ENCODE assay signal across 20 mouse cellular contexts in genomic region chr5:142959156-142959555, GRCm38 (mm10). TPM values are rescaled to one million over a fixed set of nuclear protein-coding genes. Genes with fewer than 3 reads are reported as not detected.
DNase-seq lines count a peak whose midpoint lies in the region; ATAC-seq and TF ChIP-seq lines count a peak whose summit lies in the region.
"Had no signal": no experiment of that assay in that cellular context is flagged by ENCODE, and none has a peak within 500 bp of the region (broad histone marks: within the 10 kb centered on the region; RNA-seq: fewer than 3 reads in every experiment).

No protein-coding gene starts in this region.

- H3K4me3 ChIP-seq in lung, postnatal 0 days (ENCODE audit: low read depth, low read length), result no peak overlapping the region
- H3K4me3 ChIP-seq in lung, adult 2 months (replicated peaks; ENCODE audit: extremely low read depth, low read depth, low read length), result no peak overlapping the region
- H3K4me3 ChIP-seq in C2C12 (ENCODE audit: insufficient read depth, poor library complexity, severe bottlenecking), result no peak overlapping the region
- H3K4me3 ChIP-seq in limb, embryonic 13.5 days, result no peak overlapping the region

- H3K36me3 ChIP-seq in lung, postnatal 0 days (ENCODE audit: insufficient read depth, low read length), result no peaks in the 10 kb centered on the region
- H3K36me3 ChIP-seq in C2C12 (ENCODE audit: control insufficient read depth, insufficient read depth), result peaks cover 4% of the 10 kb centered on the region
- peaks cover 2% of the 10 kb centered on the region; the same call in 1 of the 2 replicates for H3K36me3 ChIP-seq in limb, embryonic 13.5 days
- H3K36me3 ChIP-seq: G1E; liver, embryonic 15.5 days; neural tube, embryonic 12.5 days had no signal

- ATAC-seq in lung, postnatal 0 days, result no peak
- ATAC-seq in limb, embryonic 13.5 days (ENCODE audit: low FRiP score, low read depth), result no peak
- ATAC-seq: activated CD4-positive, CD25-positive, alpha-beta regulatory T cell, adult 4 months; CD4-positive, CD25-positive, alpha-beta regulatory T cell, adult 4 months; intestine, postnatal 0 days had no signal

- peaks cover 45% of the 10 kb centered on the region for H3K79me2 ChIP-seq in C2C12 (ENCODE audit: control insufficient read depth, insufficient read depth)

- no peak for DNase-seq in lung, postnatal 0 days (ENCODE audit: low spot score)
- no peak for DNase-seq in lung, adult 2 months
- DNase-seq in Muller cell, postnatal 12 days (ENCODE audit: inconsistent ontology term), result peak; percentile 85
- no peak for DNase-seq in left cerebral cortex, postnatal 36 days (ENCODE audit: low spot score in 2 of 2)
- DNase-seq in kidney, postnatal 10 days, result no peak
- DNase-seq: adrenal gland, adult 8-10 months; cerebellum, adult 11-12 months; cerebellum, postnatal 14 days; gastrocnemius, postnatal 36 days; right cerebral cortex, postnatal 14 days had no signal

- H3K9ac ChIP-seq in lung, postnatal 0 days (replicated peaks; ENCODE audit: low read depth), result no peak overlapping the region
- H3K9ac ChIP-seq in limb, embryonic 13.5 days, result peak overlapping the region; percentile 19; the same call in 1 of the 2 replicates

- H3K4me1 ChIP-seq in lung, postnatal 0 days (ENCODE audit: insufficient read depth, low read depth, low read length), result peaks cover 9% of the 10 kb centered on the region; the same call in 1 of the 2 replicates
- peaks cover 14% of the 10 kb centered on the region for H3K4me1 ChIP-seq in lung, adult 2 months (ENCODE audit: control insufficient read depth, insufficient read depth, low read length)
- H3K4me1 ChIP-seq in limb, embryonic 13.5 days, result peaks cover 26% of the 10 kb centered on the region

- no peaks in the 10 kb centered on the region for H3K9me3 ChIP-seq in lung, postnatal 0 days (ENCODE audit: low read length)
- H3K9me3 ChIP-seq in limb, embryonic 13.5 days, result no peaks in the 10 kb centered on the region
- H3K9me3 ChIP-seq: limb, embryonic 12.5 days; liver, embryonic 15.5 days; neural tube, embryonic 12.5 days had no signal

- 0 out of 2 replicates have a peak, but pooled peaks have one; percentile 33 for TF ChIP-seq EP300 in lung, postnatal 0 days (IDR thresholded peaks at IDR 0.05)

- H3K4me2 ChIP-seq in lung, postnatal 0 days (replicated peaks; ENCODE audit: low read depth, low read length), result no peak overlapping the region
- no peak overlapping the region for H3K4me2 ChIP-seq in limb, embryonic 13.5 days (replicated peaks)

- intact Hi-C loops in left cerebral cortex, postnatal 36 days (cut with DNase I), result no loop called here

- no peak for TF ChIP-seq POLR2A in lung, adult 2 months (IDR thresholded peaks at IDR 0.05; ENCODE audit: borderline replicate concordance, extremely low read depth, low read depth, low read length)

- H3K79me3 ChIP-seq in C2C12 (ENCODE audit: low read depth), result peaks cover 39% of the 10 kb centered on the region

- no peak overlapping the region for H3K27ac ChIP-seq in lung, postnatal 0 days (ENCODE audit: low read length)
- no peak overlapping the region for H3K27ac ChIP-seq in limb, embryonic 13.5 days
- H3K27ac ChIP-seq: liver, embryonic 15.5 days; macrophage; neural tube, embryonic 12.5 days had no signal

- 89% methylated on average over 4 of the region's 4 CpGs for WGBS in lung, postnatal 0 days
- WGBS in lung, adult 2 months, result 84% methylated on average over 4 of the region's 4 CpGs
- 57% methylated on average over 4 of the region's 4 CpGs for WGBS in limb, embryonic 13.5 days

- no peaks in the 10 kb centered on the region for H3K27me3 ChIP-seq in lung, postnatal 0 days (replicated peaks; ENCODE audit: insufficient read depth, low read length)
- no peaks in the 10 kb centered on the region for H3K27me3 ChIP-seq in C2C12 (ENCODE audit: control insufficient read depth, insufficient read depth, insufficient read length)
- no peaks in the 10 kb centered on the region for H3K27me3 ChIP-seq in limb, embryonic 13.5 days
- H3K27me3 ChIP-seq: limb, embryonic 12.5 days; neural tube, embryonic 12.5 days had no signal

- H3ac ChIP-seq in C2C12 (ENCODE audit: control insufficient read depth, insufficient read length, low read depth), result no peak overlapping the region

- no peak for TF ChIP-seq CTCF in lung, postnatal 0 days (IDR thresholded peaks at IDR 0.05)
- no peak for TF ChIP-seq CTCF in lung, adult 2 months (IDR thresholded peaks at IDR 0.05; ENCODE audit: insufficient read depth, low read length)
- no peak for TF ChIP-seq CTCF in C2C12 (IDR thresholded peaks at IDR 0.05; ENCODE audit: control insufficient read depth, insufficient read depth, insufficient read length)

TF ChIP-seq in C2C12, 6 proteins besides CTCF, POLR2A, EP300 and RAD21:
- TF ChIP-seq MAX (IDR thresholded peaks at IDR 0.05) (peak; percentile 21), USF1 (IDR thresholded peaks at IDR 0.05; ENCODE audit: low read depth) (no peak), CEBPB (IDR thresholded peaks at IDR 0.05; ENCODE audit: low read depth) (no peak)

RNA-seq across cellular contexts. Expression of gene Fscn1, which starts 1.0 kb away (rescaled TPM):
- polyA plus RNA-seq in lung, postnatal 0 days (2015; fragmentation: Nextera tagmentation; extraction: Ambion mirVana), result 69.1 and 81.4 TPM in 2 replicates
- polyA plus RNA-seq in lung, adult 2 months (2012; rRNA removed), result 21.0 and 26.3 TPM in 2 replicates
- polyA plus RNA-seq in C2C12 (2012; fragmentation: generic; extraction: Trizol), result 583 TPM
- polyA plus RNA-seq in limb, embryonic 13.5 days (2015; fragmentation: Nextera tagmentation; extraction: Ambion mirVana), result 421 and 428 TPM in 2 replicates
- total RNA-seq in left cerebral cortex, postnatal 36 days (2021), result 100 to 1,000 TPM; 310 to 396 TPM
- total RNA-seq: G1E had no signal
- polyA plus RNA-seq: G1E had no signal

RNA-seq across cellular contexts. Expression of gene Actb, which starts 52.6 kb away (rescaled TPM):
- polyA plus RNA-seq in lung, postnatal 0 days (2015; fragmentation: Nextera tagmentation; extraction: Ambion mirVana), result 18,716 and 19,008 TPM in 2 replicates
- 5,708 and 6,451 TPM in 2 replicates for polyA plus RNA-seq in lung, adult 2 months (2012; rRNA removed)
- 6,665 TPM for polyA plus RNA-seq in C2C12 (2012; fragmentation: generic; extraction: Trizol)
- polyA plus RNA-seq in limb, embryonic 13.5 days (2015; fragmentation: Nextera tagmentation; extraction: Ambion mirVana), result 15,880 and 15,896 TPM in 2 replicates
- total RNA-seq in left cerebral cortex, postnatal 36 days (2021), result 1,000 to 10,000 TPM; 2,229 to 2,541 TPM
